Mouse (Mus musculus): ENCODE results near the gene Ctxn1. TPM values are rescaled to one million over a fixed set of nuclear protein-coding genes. Genes with fewer than 3 reads are reported as not detected.
A peak's percentile ranks its signal among the peaks of the same experiment; 100 is the strongest.

Gene Ctxn1
- total RNA-seq, 2 experiments from 2014 or later, result 4.2 TPM; not detected in 1

GRCm38 (mm10) chr8:4216296-4216695, 42.8 kb downstream of the Ctxn1 start:
- ATAC-seq (replicated peaks; ENCODE audit: poor library complexity), result no peak

- peak; percentile 72 for ATAC-seq (replicated peaks; ENCODE audit: poor library complexity)
Measured at GRCm38 (mm10) chr8:4214006-4214980, 44.8 kb downstream of the Ctxn1 start.

- peak; percentile 37 for ATAC-seq (replicated peaks; ENCODE audit: poor library complexity)
Measured at GRCm38 (mm10) chr8:4213210-4214005, 45.7 kb downstream of the Ctxn1 start.

GRCm38 (mm10) chr8:4212809-4213209, 46.3 kb downstream of the Ctxn1 start:
- ATAC-seq (replicated peaks; ENCODE audit: poor library complexity), result peak; percentile 6; the same call in 1 of the 2 replicates

GRCm38 (mm10) chr8:4211097-4211496, 48.0 kb downstream of the Ctxn1 start:
- no peak for ATAC-seq (replicated peaks; ENCODE audit: poor library complexity)

Other genes with a start within 250 kb of the Ctxn1 start
- not detected in 2 replicates for gene Cd209f, start 153.4 kb downstream of the Ctxn1 start, total RNA-seq (2015)
- gene Cd209f, start 153.4 kb downstream of the Ctxn1 start, total RNA-seq (2017), result 0.30 TPM in 1 of 2 replicates, not detected in the other
- gene Cd209g, start 125.2 kb downstream of the Ctxn1 start, total RNA-seq (2015), result 0.22 TPM in 1 of 2 replicates, not detected in the other
- not detected in 2 replicates for gene Cd209g, start 125.2 kb downstream of the Ctxn1 start, total RNA-seq (2017)
- gene Evi5l, start 92.7 kb downstream of the Ctxn1 start, total RNA-seq (2015), result 3.3 and 3.5 TPM in 2 replicates
- gene Evi5l, start 92.7 kb downstream of the Ctxn1 start, total RNA-seq (2017), result 6.2 and 7.5 TPM in 2 replicates
- gene Prr36, start 41.8 kb downstream of the Ctxn1 start, total RNA-seq (2015), result 0.32 and 0.46 TPM in 2 replicates
- gene Prr36, start 41.8 kb downstream of the Ctxn1 start, total RNA-seq (2017), result 0.04 and 0.14 TPM in 2 replicates
- gene Lrrc8e, start 32.4 kb downstream of the Ctxn1 start, total RNA-seq (2015), result not detected in 2 replicates
- not detected in 2 replicates for gene Lrrc8e, start 32.4 kb downstream of the Ctxn1 start, total RNA-seq (2017)
- gene Map2k7, start 20.5 kb downstream of the Ctxn1 start, total RNA-seq (2015), result 29.7 and 34.2 TPM in 2 replicates
- gene Map2k7, start 20.5 kb downstream of the Ctxn1 start, total RNA-seq (2017), result 29.2 and 29.4 TPM in 2 replicates
- gene Gm49320, start 20.4 kb downstream of the Ctxn1 start, total RNA-seq (2015), result 1.2 and 2.6 TPM in 2 replicates
- gene Gm49320, start 20.4 kb downstream of the Ctxn1 start, total RNA-seq (2017), result not detected in 2 replicates
- gene Tgfbr3l, start 11.1 kb downstream of the Ctxn1 start, total RNA-seq (2015), result 2.5 and 3.9 TPM in 2 replicates
- 2.3 and 2.8 TPM in 2 replicates for gene Tgfbr3l, start 11.1 kb downstream of the Ctxn1 start, total RNA-seq (2017)
- gene Snapc2, start 6.2 kb downstream of the Ctxn1 start, total RNA-seq (2015), result 18.3 and 22.3 TPM in 2 replicates
- 8.4 and 12.0 TPM in 2 replicates for gene Snapc2, start 6.2 kb downstream of the Ctxn1 start, total RNA-seq (2017)
- gene Timm44, start 16.6 kb upstream of the Ctxn1 start, total RNA-seq (2015), result 65.6 and 89.1 TPM in 2 replicates
- 128 and 146 TPM in 2 replicates for gene Timm44, start 16.6 kb upstream of the Ctxn1 start, total RNA-seq (2017)
- 20.5 and 20.6 TPM in 2 replicates for gene Ccl25, start 65.9 kb upstream of the Ctxn1 start, total RNA-seq (2015)
- gene Ccl25, start 65.9 kb upstream of the Ctxn1 start, total RNA-seq (2017), result 4.6 and 13.4 TPM in 2 replicates
- 134 and 150 TPM in 2 replicates for gene Elavl1, start 66.1 kb upstream of the Ctxn1 start, total RNA-seq (2015)
- 74.7 and 80.8 TPM in 2 replicates for gene Elavl1, start 66.1 kb upstream of the Ctxn1 start, total RNA-seq (2017)
- gene Cers4, start 233.8 kb upstream of the Ctxn1 start, total RNA-seq (2015), result 1.8 and 3.2 TPM in 2 replicates
- gene Cers4, start 233.8 kb upstream of the Ctxn1 start, total RNA-seq (2017), result 0.67 and 3.2 TPM in 2 replicates